Mouse (Mus musculus): ENCODE results near the gene Amph. TPM values are rescaled to one million over a fixed set of nuclear protein-coding genes. Genes with fewer than 3 reads are reported as not detected.
A peak's percentile ranks its signal among the peaks of the same experiment; 100 is the strongest.
"Not testable (repeated sequence)": the region's sequence is repeated elsewhere in the genome, so short reads cannot be mapped to it uniquely, and the experiment has no call there.

Gene Amph
- polyA plus RNA-seq, 1 experiment from 2014 or later: 83.8 TPM

DNA sequence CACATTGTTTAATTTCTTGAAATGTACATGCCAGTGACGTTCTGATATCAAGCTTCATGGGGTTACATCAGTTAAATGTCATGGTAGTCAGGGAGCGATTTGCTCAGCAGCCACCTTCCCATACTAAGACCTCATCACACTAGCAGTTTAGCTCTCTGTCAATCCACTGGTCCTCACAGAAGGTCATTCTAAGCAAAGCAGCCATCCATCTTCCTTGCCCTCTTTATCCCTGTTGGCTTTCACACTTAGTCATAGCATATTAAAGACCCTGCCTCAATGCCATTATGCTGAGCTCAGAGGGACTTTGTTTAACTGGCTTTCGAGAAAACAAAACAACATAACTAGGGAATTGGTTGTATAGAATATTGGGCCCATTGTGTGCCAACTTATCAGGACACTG, 161.3 kb downstream of the Amph start:
- 39% methylated on average over 3 of the region's 3 CpGs for WGBS
- H3K36me3 ChIP-seq: no peaks in the 10 kb centered on the region; the same call in 1 of the 2 replicates
- H3K27me3 ChIP-seq (replicated peaks): no peaks in the 10 kb centered on the region
- no peaks in the 10 kb centered on the region for H3K9me3 ChIP-seq (replicated peaks)
- H3K4me3 ChIP-seq (replicated peaks): no peak overlapping the region
- no peak overlapping the region for H3K27ac ChIP-seq (replicated peaks)
- no peaks in the 10 kb centered on the region for H3K4me1 ChIP-seq
- H3K4me2 ChIP-seq: no peak overlapping the region
- no peak for ATAC-seq (ENCODE audit: low FRiP score)
- H3K9ac ChIP-seq (replicated peaks): no peak overlapping the region

GRCm38 (mm10) chr13:19113034-19113922, 165.3 kb downstream of the Amph start:
- Histone ChIP-seq H3K9me3 (replicated peaks) (no peaks in the 10 kb centered on the region), H3K4me3 (replicated peaks) (no peak overlapping the region)

DNA sequence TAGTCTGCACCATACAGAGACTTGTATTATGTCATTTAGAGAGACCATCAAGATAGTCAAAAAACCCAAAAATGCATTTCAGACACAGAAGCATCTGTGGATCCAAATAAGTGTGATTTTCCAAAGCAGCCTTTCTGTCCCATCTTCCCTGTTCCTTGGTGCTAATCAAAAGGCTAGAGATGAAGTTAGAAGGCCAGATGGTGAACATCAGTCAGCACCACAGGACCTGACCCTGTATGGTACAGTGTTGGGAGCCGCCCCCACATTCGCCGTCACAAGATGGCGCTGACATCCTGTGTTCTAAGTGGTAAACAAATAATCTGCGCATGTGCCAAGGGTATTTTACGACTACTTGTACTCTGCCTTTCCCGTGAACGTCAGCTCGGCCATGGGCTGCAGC, 166.8 kb downstream of the Amph start:
- not testable (repeated sequence) for H3K9ac ChIP-seq (replicated peaks); H3K4me1 ChIP-seq; H3K36me3 ChIP-seq; H3K9me3 ChIP-seq (replicated peaks); H3K27ac ChIP-seq (replicated peaks); ATAC-seq (ENCODE audit: low FRiP score); H3K4me2 ChIP-seq; H3K27me3 ChIP-seq (replicated peaks); H3K4me3 ChIP-seq (replicated peaks)
- WGBS: 100% methylated on average over 5 of the region's 9 CpGs

More at GRCm38 (mm10) chr13:19113034-19113922, 165.3 kb downstream of the Amph start:
- 95% methylated on average over 14 of the region's 14 CpGs for WGBS
- Histone ChIP-seq H3K36me3 (peaks cover 2% of the 10 kb centered on the region; the same call in 1 of the 2 replicates), H3K27me3 (replicated peaks) (no peaks in the 10 kb centered on the region), H3K4me2 (no peak overlapping the region), H3K4me1 (no peaks in the 10 kb centered on the region), H3K27ac (replicated peaks) (no peak overlapping the region), H3K9ac (replicated peaks) (no peak overlapping the region)
- ATAC-seq (ENCODE audit: low FRiP score): no peak

DNA sequence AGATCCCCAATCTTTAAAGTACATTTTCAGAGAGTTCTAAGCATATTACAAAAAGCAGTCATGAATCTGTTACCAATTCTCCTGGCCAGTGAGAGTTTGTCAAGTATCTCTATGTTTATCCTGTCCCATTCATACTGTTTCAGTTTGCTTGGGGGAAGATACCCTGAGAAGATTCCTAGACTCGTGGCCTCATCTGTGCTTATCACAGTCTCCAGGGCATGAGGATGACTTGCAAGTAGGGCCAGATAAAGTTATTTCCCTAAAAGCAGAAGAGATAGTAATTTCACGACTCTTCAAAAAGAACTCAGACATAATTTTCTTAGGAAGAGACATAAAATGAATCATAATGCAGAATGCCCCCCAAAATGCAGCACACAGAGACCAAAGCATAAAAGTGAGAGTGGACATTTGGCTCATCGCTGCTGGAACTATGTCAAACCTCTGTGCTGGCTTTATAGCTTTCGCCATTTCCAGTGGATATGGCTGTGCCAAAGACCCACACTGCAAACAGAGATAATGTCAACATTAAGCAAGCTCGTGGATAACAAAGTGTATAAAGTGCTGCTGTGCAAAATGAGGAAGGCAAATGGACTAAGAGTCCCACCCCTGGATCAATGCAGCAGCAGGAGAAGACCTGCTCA, 179.0 kb downstream of the Amph start:
- Histone ChIP-seq H3K36me3 (peaks cover 13% of the 10 kb centered on the region), H3K9ac (replicated peaks) (no peak overlapping the region), H3K4me2 (no peak overlapping the region), H3K9me3 (replicated peaks) (no peaks in the 10 kb centered on the region), H3K27ac (replicated peaks) (no peak overlapping the region), H3K4me3 (replicated peaks) (no peak overlapping the region), H3K27me3 (replicated peaks) (no peaks in the 10 kb centered on the region), H3K4me1 (no peaks in the 10 kb centered on the region)
- ATAC-seq (ENCODE audit: low FRiP score): no peak
- WGBS: 88% methylated on average over 5 of the region's 5 CpGs

GRCm38 (mm10) chr13:19133833-19134232, 185.8 kb downstream of the Amph start:
- ATAC-seq (ENCODE audit: low FRiP score): peak; percentile 78; the same call in 1 of the 2 replicates
- H3K4me3 ChIP-seq (replicated peaks): no peak overlapping the region
- 40% methylated on average over 4 of the region's 4 CpGs for WGBS
- H3K4me2 ChIP-seq: no peak overlapping the region
- H3K36me3 ChIP-seq: 0 out of 2 replicates have a peak, but pooled peaks cover 5% of the 10 kb centered on the region
- H3K27ac ChIP-seq (replicated peaks): no peak overlapping the region
- no peak overlapping the region for H3K9ac ChIP-seq (replicated peaks)
- no peaks in the 10 kb centered on the region for H3K9me3 ChIP-seq (replicated peaks)
- H3K27me3 ChIP-seq (replicated peaks): no peaks in the 10 kb centered on the region
- H3K4me1 ChIP-seq: no peaks in the 10 kb centered on the region

DNA sequence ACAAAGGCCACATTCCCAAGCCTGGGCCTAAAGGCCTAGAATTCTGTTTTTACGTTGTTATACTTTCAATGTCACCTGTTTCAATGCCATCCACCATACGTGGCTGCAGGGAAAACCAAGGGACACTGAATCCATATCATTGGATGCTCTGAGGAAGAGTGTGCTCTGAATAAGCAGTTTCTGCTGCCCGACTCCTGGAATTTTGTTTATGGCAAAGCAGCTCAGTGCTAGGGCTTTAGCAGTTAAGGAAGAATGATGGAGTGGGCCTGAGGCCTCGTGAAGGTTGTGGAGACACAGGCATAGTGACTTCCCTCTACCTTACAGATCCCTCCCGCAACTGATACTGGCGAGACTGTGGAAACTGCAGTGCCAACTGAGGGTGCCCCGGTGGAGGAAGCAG, 189.2 kb downstream of the Amph start:
- H3K4me1 ChIP-seq: no peaks in the 10 kb centered on the region
- no peaks in the 10 kb centered on the region for H3K9me3 ChIP-seq (replicated peaks)
- no peak overlapping the region for H3K4me2 ChIP-seq
- H3K4me3 ChIP-seq (replicated peaks): no peak overlapping the region
- WGBS: 76% methylated on average over 7 of the region's 7 CpGs
- no peak for ATAC-seq (ENCODE audit: low FRiP score)
- H3K27ac ChIP-seq (replicated peaks): no peak overlapping the region
- H3K36me3 ChIP-seq: peaks cover 11% of the 10 kb centered on the region
- H3K27me3 ChIP-seq (replicated peaks): no peaks in the 10 kb centered on the region
- H3K9ac ChIP-seq (replicated peaks): no peak overlapping the region

- 33% methylated on average over 5 of the region's 5 CpGs for WGBS
- Histone ChIP-seq H3K36me3 (peaks cover 11% of the 10 kb centered on the region), H3K9ac (replicated peaks) (no peak overlapping the region), H3K4me3 (replicated peaks) (no peak overlapping the region), H3K4me2 (no peak overlapping the region), H3K4me1 (no peaks in the 10 kb centered on the region), H3K9me3 (replicated peaks) (no peaks in the 10 kb centered on the region), H3K27ac (replicated peaks) (no peak overlapping the region), H3K27me3 (replicated peaks) (no peaks in the 10 kb centered on the region)
- no peak for ATAC-seq (ENCODE audit: low FRiP score)
These were observed 189.9 kb downstream of the Amph start for GRCm38 (mm10) chr13:19137932-19138331.

GRCm38 (mm10) chr13:19138550-19138949, 190.5 kb downstream of the Amph start:
- H3K9me3 ChIP-seq (replicated peaks): no peaks in the 10 kb centered on the region
- WGBS: 96% methylated on average over 2 of the region's 2 CpGs
- no peak overlapping the region for H3K4me3 ChIP-seq (replicated peaks)
- no peak for ATAC-seq (ENCODE audit: low FRiP score)
- H3K27me3 ChIP-seq (replicated peaks): no peaks in the 10 kb centered on the region
- no peak overlapping the region for H3K27ac ChIP-seq (replicated peaks)
- H3K36me3 ChIP-seq: peaks cover 11% of the 10 kb centered on the region
- H3K9ac ChIP-seq (replicated peaks): no peak overlapping the region
- H3K4me2 ChIP-seq: no peak overlapping the region
- H3K4me1 ChIP-seq: no peaks in the 10 kb centered on the region

GRCm38 (mm10) chr13:19139104-19139503, 191.1 kb downstream of the Amph start:
- 94% methylated on average over 7 of the region's 7 CpGs for WGBS
- Histone ChIP-seq H3K4me3 (replicated peaks) (no peak overlapping the region), H3K36me3 (peaks cover 11% of the 10 kb centered on the region), H3K9ac (replicated peaks) (no peak overlapping the region), H3K4me2 (no peak overlapping the region), H3K9me3 (replicated peaks) (no peaks in the 10 kb centered on the region), H3K27me3 (replicated peaks) (no peaks in the 10 kb centered on the region), H3K4me1 (no peaks in the 10 kb centered on the region), H3K27ac (replicated peaks) (no peak overlapping the region)
- ATAC-seq (ENCODE audit: low FRiP score): no peak

- H3K36me3 ChIP-seq: peaks cover 11% of the 10 kb centered on the region
- no peaks in the 10 kb centered on the region for H3K4me1 ChIP-seq
- H3K4me2 ChIP-seq: no peak overlapping the region
- H3K27ac ChIP-seq (replicated peaks): no peak overlapping the region
- H3K9ac ChIP-seq (replicated peaks): no peak overlapping the region
- no peak for ATAC-seq (ENCODE audit: low FRiP score)
- H3K27me3 ChIP-seq (replicated peaks): no peaks in the 10 kb centered on the region
- 88% methylated on average over 1 of the region's 1 CpGs for WGBS
- H3K9me3 ChIP-seq (replicated peaks): no peaks in the 10 kb centered on the region
- H3K4me3 ChIP-seq (replicated peaks): no peak overlapping the region
These were observed 191.8 kb downstream of the Amph start for GRCm38 (mm10) chr13:19139771-19140170.

- 85% methylated on average over 3 of the region's 3 CpGs for WGBS
These were observed 195.8 kb downstream of the Amph start for GRCm38 (mm10) chr13:19143766-19144165.

GRCm38 (mm10) chr13:19147468-19147867, 199.5 kb downstream of the Amph start:
- H3K27me3 ChIP-seq (replicated peaks): no peaks in the 10 kb centered on the region
- H3K4me3 ChIP-seq (replicated peaks): no peak overlapping the region
- H3K36me3 ChIP-seq: peaks cover 10% of the 10 kb centered on the region
- 90% methylated on average over 3 of the region's 3 CpGs for WGBS
- H3K27ac ChIP-seq (replicated peaks): no peak overlapping the region
- H3K4me1 ChIP-seq: peaks cover 2% of the 10 kb centered on the region; the same call in 1 of the 2 replicates
- no peak overlapping the region for H3K4me2 ChIP-seq
- no peak for ATAC-seq (ENCODE audit: low FRiP score)
- H3K9me3 ChIP-seq (replicated peaks): no peaks in the 10 kb centered on the region
- no peak overlapping the region for H3K9ac ChIP-seq (replicated peaks)

More at GRCm38 (mm10) chr13:19143766-19144165, 195.8 kb downstream of the Amph start:
- ATAC-seq (ENCODE audit: low FRiP score): no peak
- Histone ChIP-seq H3K36me3 (peaks cover 8% of the 10 kb centered on the region), H3K4me2 (no peak overlapping the region), H3K4me1 (no peaks in the 10 kb centered on the region), H3K27ac (replicated peaks) (no peak overlapping the region), H3K9ac (replicated peaks) (no peak overlapping the region), H3K4me3 (replicated peaks) (no peak overlapping the region), H3K27me3 (replicated peaks) (no peaks in the 10 kb centered on the region), H3K9me3 (replicated peaks) (no peaks in the 10 kb centered on the region)
